Mouse (Mus musculus) testis, adult 2 months (tissue): Measurements from ENCODE around the gene Cenpb.

ENCODE experiments used
- CTCF ChIP-seq: fragments of 200-500 bp; IDR thresholded peaks from 2 replicates; pipeline ENCODE4 v1.5.1; 2012; ENCODE audit warnings: low read depth, mild to moderate bottlenecking, inconsistent platforms, low read length, moderate library complexity; ENCODE audit not compliant: control insufficient read depth, insufficient read depth, insufficient replicate concordance
- POLR2A ChIP-seq: fragments of 200-500 bp; IDR thresholded peaks from 2 replicates; pipeline ENCODE4 v1.6.1; 2012; ENCODE audit warnings: low read depth, mild to moderate bottlenecking, inconsistent platforms, low read length, moderate library complexity; ENCODE audit not compliant: control insufficient read depth

DNA sequence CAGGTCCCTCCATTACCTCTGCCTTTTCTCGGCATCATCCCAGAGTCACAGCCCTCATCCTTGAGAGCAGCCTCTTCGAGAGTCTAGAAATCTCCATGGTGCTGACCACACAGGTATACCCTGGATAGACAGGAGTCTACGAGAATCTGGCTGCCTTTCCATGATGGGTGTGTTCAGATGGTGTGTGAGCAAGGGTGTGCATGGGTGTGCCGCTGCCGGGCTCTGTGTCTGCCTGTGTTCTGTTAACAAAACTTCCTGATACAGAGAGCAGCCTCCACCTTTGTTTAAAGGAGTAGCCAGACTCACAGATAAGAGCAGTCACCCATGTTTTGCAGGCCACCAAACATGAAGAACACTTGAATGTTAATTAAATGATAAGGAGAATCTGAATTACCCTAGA is 50.0 kb downstream of the Cenpb start:
- no peak for TF ChIP-seq POLR2A
- TF ChIP-seq CTCF: no peak
